Mouse (Mus musculus): ENCODE results near the gene Rab3il1. TPM values are rescaled to one million over a fixed set of nuclear protein-coding genes. Genes with fewer than 3 reads are reported as not detected.

The Rab3il1 gene
- polyA plus RNA-seq, 1 experiment from 2014 or later: 34.6 TPM

DNA sequence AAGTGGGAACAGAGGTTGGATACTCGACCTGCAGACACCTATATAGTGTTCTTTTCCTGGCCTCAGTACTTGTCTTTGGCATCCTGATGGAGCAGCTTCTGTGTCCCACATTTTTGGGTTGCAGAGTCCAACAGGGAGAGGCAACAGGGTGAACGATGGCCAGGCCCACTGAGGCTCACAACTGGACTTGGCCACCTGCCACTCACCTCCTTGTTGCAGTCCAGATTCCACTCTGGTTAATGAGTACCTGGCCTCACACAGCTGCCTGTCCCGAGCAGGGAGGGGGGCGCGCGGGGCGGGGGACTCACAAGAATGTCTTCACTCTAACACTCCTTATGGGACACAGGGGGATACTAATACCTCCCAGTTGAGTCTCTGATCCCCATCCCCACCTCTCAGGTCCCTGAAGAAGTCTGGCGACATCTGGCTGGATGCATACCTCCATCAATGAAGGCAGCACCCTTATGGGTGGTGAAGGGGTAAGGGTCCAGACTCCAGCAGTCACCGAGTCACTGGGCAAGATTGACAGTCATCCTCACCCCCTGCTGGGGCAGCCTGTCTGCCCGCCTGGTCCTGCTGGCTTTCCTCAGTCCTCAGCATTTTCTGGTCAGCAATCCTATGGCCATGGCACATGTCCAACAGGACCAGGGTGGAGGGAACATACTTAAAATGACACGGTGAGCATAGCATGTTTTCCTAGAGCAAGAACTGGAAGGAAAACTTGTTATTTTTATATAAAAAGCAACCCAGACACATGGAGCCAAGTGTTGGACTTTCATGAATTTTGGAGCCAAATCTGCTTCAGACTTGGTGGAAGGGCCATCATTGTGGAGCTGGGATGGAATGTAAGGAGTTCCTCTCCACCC, 56.2 kb downstream of the Rab3il1 start:
- Histone ChIP-seq H3K27me3 (ENCODE audit: insufficient read depth, low read length) (no peaks in the 10 kb centered on the region), H3K4me3 (ENCODE audit: low read length) (no peak overlapping the region), H3K4me2 (replicated peaks; ENCODE audit: low read depth, low read length) (no peak overlapping the region), H3K9ac (replicated peaks; ENCODE audit: low read length) (no peak overlapping the region), H3K36me3 (ENCODE audit: insufficient read depth, low read length) (peaks cover 27% of the 10 kb centered on the region), H3K27ac (ENCODE audit: low read length) (peak overlapping the region; percentile 70), H3K4me1 (ENCODE audit: insufficient read depth, low read length) (peaks cover 13% of the 10 kb centered on the region), H3K9me3 (ENCODE audit: low read length) (no peaks in the 10 kb centered on the region)
- peak; percentile 71 for ATAC-seq (ENCODE audit: low FRiP score, low TSS enrichment)
- WGBS: 38% methylated on average over 11 of the region's 11 CpGs

DNA sequence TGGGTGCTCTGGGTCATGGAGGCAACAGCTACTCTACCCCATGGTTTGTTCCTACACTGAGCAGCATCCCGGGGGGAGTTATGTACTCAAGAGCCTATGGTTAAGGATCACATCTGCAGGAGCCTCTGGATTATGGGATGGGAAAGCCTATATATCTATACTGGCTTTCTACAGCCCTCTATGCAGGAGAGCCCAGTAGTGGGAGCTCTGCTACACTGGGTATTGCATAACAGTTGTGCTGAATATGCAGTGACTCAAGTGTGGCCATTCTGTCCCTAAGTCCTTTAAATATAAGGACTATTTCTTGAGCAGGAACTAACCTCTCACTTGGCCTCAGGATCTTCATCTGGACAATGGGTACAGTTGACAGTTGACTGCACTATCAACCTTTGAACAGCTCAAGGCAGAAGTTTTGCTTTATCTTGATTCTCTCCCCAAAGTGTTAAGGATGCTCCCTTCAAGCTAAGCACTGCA, 56.9 kb downstream of the Rab3il1 start:
- Histone ChIP-seq H3K27ac (ENCODE audit: low read length) (peak overlapping the region; percentile 4; the same call in 1 of the 2 replicates), H3K36me3 (ENCODE audit: insufficient read depth, low read length) (peaks cover 28% of the 10 kb centered on the region), H3K9me3 (ENCODE audit: low read length) (no peaks in the 10 kb centered on the region), H3K9ac (replicated peaks; ENCODE audit: low read length) (no peak overlapping the region), H3K4me2 (replicated peaks; ENCODE audit: low read depth, low read length) (no peak overlapping the region), H3K4me1 (ENCODE audit: insufficient read depth, low read length) (peaks cover 13% of the 10 kb centered on the region), H3K27me3 (ENCODE audit: insufficient read depth, low read length) (no peaks in the 10 kb centered on the region), H3K4me3 (ENCODE audit: low read length) (no peak overlapping the region)
- WGBS: 88% methylated on average over 1 of the region's 1 CpGs
- ATAC-seq (ENCODE audit: low FRiP score, low TSS enrichment): no peak

DNA sequence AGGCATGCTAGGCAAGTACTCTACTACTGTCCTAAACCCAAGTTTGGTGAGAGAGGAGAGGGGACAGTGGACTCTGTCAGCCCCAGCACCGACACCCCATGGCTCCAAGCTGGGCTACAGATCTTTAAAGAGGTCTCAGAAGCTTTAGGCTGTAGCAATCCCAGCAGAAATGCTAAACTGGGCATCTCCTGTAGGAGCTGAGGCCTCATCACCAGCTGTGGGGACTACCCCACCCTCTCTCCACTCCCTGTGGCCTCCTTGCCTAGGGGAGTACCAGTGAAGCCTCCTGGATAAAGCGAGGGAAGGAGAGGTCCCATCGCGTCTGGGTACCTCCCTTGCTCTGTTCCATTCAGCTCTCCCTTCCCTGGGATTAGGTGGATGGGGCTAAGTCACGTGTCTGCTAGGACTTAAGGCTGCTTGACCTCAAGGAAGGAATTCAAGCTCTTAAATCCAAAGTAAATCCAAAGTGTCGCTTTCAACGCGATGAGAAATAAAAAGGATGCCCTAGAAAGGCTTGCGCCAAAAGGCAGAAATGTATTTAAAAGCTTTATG, 57.5 kb downstream of the Rab3il1 start:
- no peak overlapping the region for H3K9ac ChIP-seq (replicated peaks; ENCODE audit: low read length)
- no peaks in the 10 kb centered on the region for H3K27me3 ChIP-seq (ENCODE audit: insufficient read depth, low read length)
- no peaks in the 10 kb centered on the region for H3K9me3 ChIP-seq (ENCODE audit: low read length)
- no peak overlapping the region for H3K27ac ChIP-seq (ENCODE audit: low read length)
- peaks cover 13% of the 10 kb centered on the region for H3K4me1 ChIP-seq (ENCODE audit: insufficient read depth, low read length)
- 64% methylated on average over 9 of the region's 9 CpGs for WGBS
- no peak for ATAC-seq (ENCODE audit: low FRiP score, low TSS enrichment)
- H3K4me3 ChIP-seq (ENCODE audit: low read length): no peak overlapping the region
- H3K4me2 ChIP-seq (replicated peaks; ENCODE audit: low read depth, low read length): no peak overlapping the region
- peaks cover 28% of the 10 kb centered on the region for H3K36me3 ChIP-seq (ENCODE audit: insufficient read depth, low read length)

DNA sequence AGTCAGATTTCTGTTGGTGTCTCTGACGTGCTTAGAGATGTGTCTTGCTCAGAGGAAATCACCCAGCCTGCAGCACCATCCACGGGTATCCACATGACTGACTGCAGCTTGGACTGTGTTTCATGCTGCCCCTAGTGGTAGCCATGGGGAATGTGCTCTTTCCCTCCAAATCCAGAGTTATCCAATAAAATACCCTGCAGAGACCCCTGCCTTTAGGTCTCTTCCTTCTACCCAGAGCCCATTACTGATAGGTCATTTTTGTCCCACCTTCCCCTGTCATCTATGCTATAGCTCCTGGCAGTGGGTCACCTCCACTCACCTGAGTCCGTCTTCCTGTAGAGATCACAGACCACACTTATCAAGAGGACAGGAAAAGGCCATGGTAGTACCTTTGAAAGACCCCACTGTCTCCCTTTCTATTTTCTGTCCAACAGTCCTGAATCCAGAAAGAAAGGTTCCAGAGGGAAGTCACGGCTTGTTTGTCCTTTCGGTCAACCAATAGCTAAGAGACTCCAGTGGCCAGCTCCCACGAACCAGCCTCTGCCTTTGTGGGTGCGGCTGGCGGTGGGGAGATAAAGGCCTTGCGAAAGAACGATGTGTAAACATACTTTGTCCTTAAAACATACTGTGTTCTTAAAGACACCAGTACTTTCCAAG, 58.6 kb downstream of the Rab3il1 start:
- 47% methylated on average over 10 of the region's 10 CpGs for WGBS
- no peaks in the 10 kb centered on the region for H3K9me3 ChIP-seq (ENCODE audit: low read length)
- H3K27me3 ChIP-seq (ENCODE audit: insufficient read depth, low read length): no peaks in the 10 kb centered on the region
- ATAC-seq (ENCODE audit: low FRiP score, low TSS enrichment): peak; percentile 8; the same call in 1 of the 2 replicates
- no peak overlapping the region for H3K4me2 ChIP-seq (replicated peaks; ENCODE audit: low read depth, low read length)
- H3K4me3 ChIP-seq (ENCODE audit: low read length): no peak overlapping the region
- H3K27ac ChIP-seq (ENCODE audit: low read length): no peak overlapping the region
- H3K9ac ChIP-seq (replicated peaks; ENCODE audit: low read length): no peak overlapping the region
- H3K4me1 ChIP-seq (ENCODE audit: insufficient read depth, low read length): peaks cover 13% of the 10 kb centered on the region
- H3K36me3 ChIP-seq (ENCODE audit: insufficient read depth, low read length): peaks cover 29% of the 10 kb centered on the region

DNA sequence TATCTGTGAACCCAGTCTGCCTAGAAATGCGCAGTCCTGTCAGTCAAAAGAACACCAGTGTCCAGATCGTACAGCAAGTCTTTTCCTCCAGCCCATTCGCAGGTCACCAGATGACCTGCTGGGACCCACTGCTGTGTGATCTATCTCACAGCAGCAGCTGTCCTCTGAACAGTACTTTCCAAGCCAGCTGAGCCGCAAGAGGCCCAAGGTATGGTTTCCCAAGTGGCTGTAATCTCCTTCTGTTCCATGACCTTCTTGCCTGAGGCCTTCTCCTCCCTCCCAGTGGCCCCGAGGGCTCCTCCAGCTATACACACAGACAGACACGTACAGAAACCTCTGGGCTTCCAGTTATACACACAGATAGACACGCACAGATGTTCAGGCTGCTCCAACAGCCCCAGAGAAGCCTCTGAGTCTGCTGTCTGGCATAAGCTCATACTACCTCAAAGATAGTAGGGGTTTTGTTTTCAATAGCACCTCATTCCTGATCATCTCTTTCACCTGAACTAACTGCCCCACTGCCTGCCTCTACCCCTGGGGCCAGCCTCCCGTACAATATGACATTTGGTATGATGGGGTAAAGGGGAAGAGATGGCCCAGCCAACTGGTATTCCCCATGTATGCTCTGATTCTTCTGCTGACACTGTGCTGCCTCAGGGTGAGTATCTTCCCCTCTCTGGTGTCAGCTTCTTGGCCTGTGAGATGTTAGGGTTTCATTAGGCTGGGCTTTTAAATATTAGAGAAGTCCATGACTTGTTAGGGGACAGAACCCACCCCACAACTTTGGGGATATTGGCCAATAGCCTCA, 59.5 kb downstream of the Rab3il1 start:
- Histone ChIP-seq H3K27ac (ENCODE audit: low read length) (no peak overlapping the region), H3K36me3 (ENCODE audit: insufficient read depth, low read length) (peaks cover 39% of the 10 kb centered on the region), H3K9ac (replicated peaks; ENCODE audit: low read length) (no peak overlapping the region), H3K9me3 (ENCODE audit: low read length) (no peaks in the 10 kb centered on the region), H3K4me2 (replicated peaks; ENCODE audit: low read depth, low read length) (no peak overlapping the region), H3K4me1 (ENCODE audit: insufficient read depth, low read length) (peaks cover 13% of the 10 kb centered on the region), H3K4me3 (ENCODE audit: low read length) (no peak overlapping the region), H3K27me3 (ENCODE audit: insufficient read depth, low read length) (no peaks in the 10 kb centered on the region)
- WGBS: 57% methylated on average over 8 of the region's 8 CpGs
- no peak for ATAC-seq (ENCODE audit: low FRiP score, low TSS enrichment)

DNA sequence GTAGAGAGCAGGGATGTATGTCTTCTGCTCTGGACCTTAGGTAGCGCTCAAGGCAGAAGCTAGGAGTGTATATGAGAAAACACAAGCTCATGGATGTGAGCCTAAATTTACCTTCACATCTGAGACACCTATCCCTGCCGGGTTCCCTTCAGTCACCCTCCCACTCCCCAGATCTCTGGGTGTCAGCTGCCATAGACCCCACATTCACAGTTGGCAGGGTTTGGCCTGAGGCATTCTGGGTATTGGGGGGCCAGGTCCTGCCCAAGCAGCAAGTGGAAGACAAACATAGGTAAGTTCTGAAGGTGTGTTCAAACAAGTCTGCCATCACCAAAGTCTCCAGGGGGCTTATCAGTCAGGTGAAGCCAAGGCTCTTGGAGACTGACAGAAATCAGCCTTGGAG, 60.2 kb downstream of the Rab3il1 start:
- Histone ChIP-seq H3K9ac (replicated peaks; ENCODE audit: low read length) (no peak overlapping the region), H3K4me2 (replicated peaks; ENCODE audit: low read depth, low read length) (no peak overlapping the region), H3K4me1 (ENCODE audit: insufficient read depth, low read length) (peaks cover 13% of the 10 kb centered on the region), H3K27me3 (ENCODE audit: insufficient read depth, low read length) (no peaks in the 10 kb centered on the region), H3K4me3 (ENCODE audit: low read length) (no peak overlapping the region), H3K27ac (ENCODE audit: low read length) (no peak overlapping the region), H3K9me3 (ENCODE audit: low read length) (no peaks in the 10 kb centered on the region), H3K36me3 (ENCODE audit: insufficient read depth, low read length) (peaks cover 45% of the 10 kb centered on the region)
- no peak for ATAC-seq (ENCODE audit: low FRiP score, low TSS enrichment)
- WGBS: 89% methylated on average over 2 of the region's 2 CpGs

DNA sequence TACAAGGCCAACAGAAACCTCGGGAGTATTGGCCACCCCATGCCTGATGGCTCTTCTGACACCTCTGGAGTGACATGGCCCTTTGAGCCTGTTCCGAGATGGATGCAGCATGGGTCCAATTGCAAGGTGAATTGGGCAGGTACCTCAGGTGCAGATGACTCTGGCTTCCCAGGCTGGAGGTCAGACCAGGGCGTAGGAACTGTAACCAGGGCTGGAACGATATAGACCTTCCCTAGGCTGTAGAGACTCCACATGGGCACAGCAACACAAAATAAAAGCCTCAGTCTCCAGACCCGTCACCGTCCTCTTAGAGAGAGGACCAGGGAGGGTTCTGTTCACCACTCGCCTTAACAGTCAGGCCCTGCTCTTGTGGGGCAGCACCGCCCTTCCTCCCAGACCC, 60.8 kb downstream of the Rab3il1 start:
- H3K27ac ChIP-seq (ENCODE audit: low read length): no peak overlapping the region
- H3K9me3 ChIP-seq (ENCODE audit: low read length): no peaks in the 10 kb centered on the region
- no peak for ATAC-seq (ENCODE audit: low FRiP score, low TSS enrichment)
- H3K9ac ChIP-seq (replicated peaks; ENCODE audit: low read length): no peak overlapping the region
- H3K36me3 ChIP-seq (ENCODE audit: insufficient read depth, low read length): peaks cover 49% of the 10 kb centered on the region
- H3K4me2 ChIP-seq (replicated peaks; ENCODE audit: low read depth, low read length): no peak overlapping the region
- H3K4me1 ChIP-seq (ENCODE audit: insufficient read depth, low read length): peaks cover 6% of the 10 kb centered on the region
- no peak overlapping the region for H3K4me3 ChIP-seq (ENCODE audit: low read length)
- no peaks in the 10 kb centered on the region for H3K27me3 ChIP-seq (ENCODE audit: insufficient read depth, low read length)
- WGBS: 86% methylated on average over 8 of the region's 8 CpGs

DNA sequence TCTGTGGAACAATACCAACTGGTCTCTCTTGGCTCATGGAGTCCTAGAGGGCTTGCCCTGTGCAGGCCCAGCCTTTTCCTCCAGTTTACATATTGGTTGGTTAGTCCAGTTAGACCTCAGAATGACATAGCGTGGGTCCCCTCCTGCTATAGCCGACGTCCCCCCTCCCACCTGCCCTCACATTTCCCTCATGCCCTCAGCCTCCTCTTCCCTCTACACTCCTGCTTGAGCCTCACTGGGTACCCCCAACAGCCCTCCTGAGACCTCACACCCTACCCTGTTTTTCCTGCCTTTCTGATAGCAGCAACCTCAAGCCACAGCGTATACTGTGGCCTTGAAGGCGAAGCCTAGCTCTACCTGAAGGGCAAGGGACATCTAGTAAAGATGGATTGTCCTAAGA, 61.4 kb downstream of the Rab3il1 start:
- Histone ChIP-seq H3K36me3 (ENCODE audit: insufficient read depth, low read length) (peaks cover 50% of the 10 kb centered on the region), H3K27ac (ENCODE audit: low read length) (no peak overlapping the region), H3K9me3 (ENCODE audit: low read length) (no peaks in the 10 kb centered on the region), H3K4me2 (replicated peaks; ENCODE audit: low read depth, low read length) (no peak overlapping the region), H3K9ac (replicated peaks; ENCODE audit: low read length) (no peak overlapping the region), H3K4me1 (ENCODE audit: insufficient read depth, low read length) (peaks cover under 1% of the 10 kb centered on the region), H3K27me3 (ENCODE audit: insufficient read depth, low read length) (no peaks in the 10 kb centered on the region), H3K4me3 (ENCODE audit: low read length) (no peak overlapping the region)
- 94% methylated on average over 5 of the region's 5 CpGs for WGBS
- no peak for ATAC-seq (ENCODE audit: low FRiP score, low TSS enrichment)

DNA sequence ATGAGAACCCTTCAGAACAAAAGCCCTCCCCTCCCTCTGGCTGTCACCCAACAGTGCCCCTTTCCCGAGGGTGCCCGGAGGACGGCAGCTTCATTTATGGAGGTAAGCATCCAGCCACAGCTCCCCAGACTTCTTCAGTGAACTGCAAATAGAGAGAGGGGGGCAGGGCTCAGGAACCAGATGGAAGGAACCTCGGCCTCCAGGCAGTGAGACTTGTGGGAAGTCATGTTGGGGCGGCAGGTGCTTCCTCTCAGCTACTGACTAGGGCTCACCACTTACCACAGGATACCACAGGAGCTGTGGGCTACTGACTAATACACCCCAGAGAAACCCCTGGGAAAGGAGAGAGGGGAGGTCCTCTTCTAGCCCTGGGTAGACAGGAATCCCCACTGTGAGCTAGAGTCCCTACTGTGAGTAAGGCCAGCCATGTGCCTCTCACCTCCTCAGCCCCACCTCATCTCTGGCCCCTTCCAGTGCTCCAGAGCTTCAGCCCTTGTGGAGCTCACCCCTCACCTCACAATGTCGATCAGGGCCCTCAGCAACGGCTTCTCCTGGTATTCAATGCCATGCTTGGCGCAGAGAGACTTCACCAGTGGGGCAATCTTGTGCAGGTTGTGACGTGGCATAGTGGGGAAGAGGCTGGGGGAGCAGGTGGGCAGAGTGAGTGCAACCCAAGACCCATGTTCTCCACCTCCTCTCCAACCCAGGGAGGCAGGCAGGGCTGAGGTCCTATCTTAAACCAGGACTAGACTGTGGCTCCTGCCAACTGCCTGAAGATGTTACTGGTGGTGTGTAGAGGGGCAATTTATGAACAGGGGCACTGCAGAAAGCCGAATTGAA, 62.9 kb downstream of the Rab3il1 start:
- H3K4me3 ChIP-seq (ENCODE audit: low read length): no peak overlapping the region
- 81% methylated on average over 10 of the region's 10 CpGs for WGBS
- no peak overlapping the region for H3K9ac ChIP-seq (replicated peaks; ENCODE audit: low read length)
- no peaks in the 10 kb centered on the region; the same call in 1 of the 2 replicates for H3K4me1 ChIP-seq (ENCODE audit: insufficient read depth, low read length)
- peaks cover 59% of the 10 kb centered on the region for H3K36me3 ChIP-seq (ENCODE audit: insufficient read depth, low read length)
- no peak overlapping the region for H3K27ac ChIP-seq (ENCODE audit: low read length)
- no peaks in the 10 kb centered on the region for H3K27me3 ChIP-seq (ENCODE audit: insufficient read depth, low read length)
- no peaks in the 10 kb centered on the region for H3K9me3 ChIP-seq (ENCODE audit: low read length)
- no peak for ATAC-seq (ENCODE audit: low FRiP score, low TSS enrichment)
- no peak overlapping the region for H3K4me2 ChIP-seq (replicated peaks; ENCODE audit: low read depth, low read length)
